Mouse (Mus musculus) E14TG2a.4 (cell line): ENCODE data around the gene Thnsl1.

Experiments
- CTCF ChIP-seq: conservative IDR thresholded peaks from 2 replicates; pipeline ENCODE4 v1.5.1; 2014; ENCODE audit warnings: low read length
- POU5F1 ChIP-seq: IDR thresholded peaks from 2 replicates; pipeline ENCODE4 v1.6.1; 2014; ENCODE audit warnings: low read length, borderline replicate concordance

- TF ChIP-seq CTCF: no peak
- no peak for TF ChIP-seq POU5F1
Observed at GRCm38 (mm10) chr2:21259081-21259480, 53.6 kb downstream of the Thnsl1 start.
